Mouse (Mus musculus) neural tube, embryonic 13.5 days (tissue): ENCODE measurements around the gene Lclat1. TPM values are rescaled to one million over a fixed set of nuclear protein-coding genes. Genes with fewer than 3 reads are reported as not detected.

Experiments
- ATAC-seq: fragments of 200-750 bp; cut with Nextera tagmentation; 2 replicates; pipeline ENCODE4 v1.8.0; 2017; ENCODE audit warnings: low read depth, mild to moderate bottlenecking, moderate TSS enrichment, moderate library complexity
- H3K27ac ChIP-seq: fragments of 300-500 bp; sonication (generic); replicated peaks from 2 replicates; pipeline ENCODE4 v1.5.1; 2015; ENCODE audit warnings: moderate library complexity, mild to moderate bottlenecking, inconsistent platforms
- H3K27me3 ChIP-seq: fragments of 300-500 bp; sonication (generic); 2 replicates; pipeline ENCODE4 v1.6.1; 2015; ENCODE audit warnings: mild to moderate bottlenecking, inconsistent platforms
- H3K36me3 ChIP-seq: fragments of 300-500 bp; sonication (generic); 2 replicates; pipeline ENCODE4 v1.6.1; 2015; ENCODE audit warnings: mild to moderate bottlenecking, inconsistent platforms
- H3K4me1 ChIP-seq: fragments of 300-500 bp; sonication (generic); replicated peaks from 2 replicates; pipeline ENCODE4 v1.6.1; 2015; ENCODE audit warnings: inconsistent platforms
- H3K4me2 ChIP-seq: fragments of 300-500 bp; sonication (generic); 2 replicates; pipeline ENCODE4 v1.6.1; 2015; ENCODE audit warnings: inconsistent platforms, mild to moderate bottlenecking, moderate library complexity
- H3K4me3 ChIP-seq: fragments of 300-500 bp; sonication (generic); 2 replicates; pipeline ENCODE4 v1.5.1; 2015; ENCODE audit warnings: mild to moderate bottlenecking, inconsistent platforms
- H3K9ac ChIP-seq: fragments of 300-500 bp; sonication (generic); 2 replicates; pipeline ENCODE4 v1.6.1; 2015; ENCODE audit warnings: moderate library complexity, mild to moderate bottlenecking, inconsistent platforms
- H3K9me3 ChIP-seq: fragments of 300-500 bp; sonication (generic); 2 replicates; pipeline ENCODE4 v1.6.1; 2016; ENCODE audit warnings: inconsistent platforms
- WGBS: fragments of 180-500 bp; shearing (Covaris S2); methylation state at CpG from one replicate; pipeline ENCODE4 v1.1.7; 2015; 5-methylcytosine and 5-hydroxymethylcytosine counted together
- polyA plus RNA-seq: library from polyadenylated mRNA; unstranded; fragments of >200 nt; fragmentation: Nextera tagmentation; extraction: Ambion mirVana; gene quantifications from 2 replicates; pipeline ENCODE4 v1.2.1, GENCODE M21; 2015

The Lclat1 gene
- polyA plus RNA-seq, 1 experiment from 2014 or later = 10.9 TPM

DNA sequence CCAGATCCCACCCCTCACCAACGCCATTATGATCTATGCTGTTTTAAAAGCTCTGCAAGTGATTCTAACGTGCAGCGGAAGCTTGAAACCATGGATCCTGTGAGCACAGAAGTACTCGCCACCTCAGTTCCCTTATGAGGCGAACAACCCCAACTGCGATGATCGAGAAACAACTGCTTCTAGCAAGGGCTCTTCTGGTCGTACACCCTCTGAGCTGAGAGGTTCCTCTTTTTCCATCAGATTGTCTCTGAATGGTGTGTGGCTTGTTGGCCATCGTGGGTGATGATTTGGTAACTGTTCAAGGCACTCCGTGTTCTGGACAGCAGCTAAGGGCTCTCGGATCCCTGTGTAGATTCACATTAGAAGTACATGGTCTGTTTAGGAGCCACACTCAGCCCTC lies 12.7 kb upstream of the Lclat1 start:
- Histone ChIP-seq H3K4me1 (no peaks in the 10 kb centered on the region), H3K4me2 (no peak overlapping the region), H3K36me3 (no peaks in the 10 kb centered on the region), H3K4me3 (no peak overlapping the region), H3K27ac (0 out of 2 replicates have a peak overlapping the region, but pooled peaks have one; percentile 24), H3K9me3 (no peaks in the 10 kb centered on the region), H3K9ac (no peak overlapping the region), H3K27me3 (no peaks in the 10 kb centered on the region)
- ATAC-seq = no peak
- WGBS = 81% methylated on average over 11 of the region's 11 CpGs

DNA sequence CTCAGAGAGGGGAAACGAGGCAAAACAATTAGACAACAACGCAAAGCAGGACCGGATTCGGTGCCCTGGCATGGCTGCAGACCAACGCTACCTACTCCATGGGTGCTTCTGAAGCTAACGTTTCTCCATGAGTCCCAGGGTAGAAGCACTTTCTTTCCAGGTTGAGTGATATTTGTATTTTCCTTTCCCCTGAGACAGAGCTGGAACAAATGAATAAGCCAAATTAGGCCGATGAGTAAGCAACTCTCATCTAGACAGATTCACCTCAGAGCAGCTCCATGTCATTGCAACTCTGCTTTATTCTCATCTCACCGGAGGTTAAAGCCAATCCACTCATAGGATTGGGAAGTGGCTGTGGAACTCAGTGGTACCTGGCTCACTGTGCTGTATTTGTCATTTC lies 12.2 kb upstream of the Lclat1 start:
- ATAC-seq = no peak
- Histone ChIP-seq H3K27me3 (no peaks in the 10 kb centered on the region), H3K4me2 (no peak overlapping the region), H3K4me1 (no peaks in the 10 kb centered on the region), H3K27ac (0 out of 2 replicates have a peak overlapping the region, but pooled peaks have one; percentile 24), H3K9ac (no peak overlapping the region), H3K4me3 (no peak overlapping the region), H3K36me3 (no peaks in the 10 kb centered on the region), H3K9me3 (no peaks in the 10 kb centered on the region)
- 89% methylated on average over 8 of the region's 8 CpGs for WGBS

GRCm38 (mm10) chr17:73096484-73096883 lies 11.3 kb upstream of the Lclat1 start:
- no peak overlapping the region for H3K4me3 ChIP-seq
- WGBS = 39% methylated on average over 5 of the region's 5 CpGs
- ATAC-seq = no peak
- H3K4me2 ChIP-seq = no peak overlapping the region
- H3K4me1 ChIP-seq = no peaks in the 10 kb centered on the region
- H3K36me3 ChIP-seq = no peaks in the 10 kb centered on the region
- H3K27ac ChIP-seq = no peak overlapping the region
- no peaks in the 10 kb centered on the region for H3K9me3 ChIP-seq
- no peak overlapping the region for H3K9ac ChIP-seq
- no peaks in the 10 kb centered on the region for H3K27me3 ChIP-seq

DNA sequence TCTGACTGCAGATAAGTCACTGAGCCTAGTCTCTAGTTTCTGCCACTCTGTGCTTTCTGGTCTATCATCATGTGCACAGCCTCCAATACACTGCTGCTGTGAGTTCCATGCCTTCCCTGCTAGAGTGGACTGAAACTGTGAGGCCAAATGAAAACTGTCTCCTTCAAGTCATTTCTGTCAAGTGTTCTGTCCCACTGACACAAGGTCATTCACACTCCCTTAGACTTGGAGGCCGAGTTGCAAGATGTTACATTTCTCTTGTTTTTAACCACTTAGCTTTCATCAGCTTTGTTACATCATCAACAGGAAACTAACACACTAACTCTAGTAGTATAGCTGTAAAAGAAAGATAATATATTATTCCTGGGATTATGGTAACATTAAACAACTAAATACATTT lies 9.1 kb upstream of the Lclat1 start:
- no peaks in the 10 kb centered on the region for H3K9me3 ChIP-seq
- no peak for ATAC-seq
- no peaks in the 10 kb centered on the region for H3K36me3 ChIP-seq
- no peak overlapping the region for H3K9ac ChIP-seq
- H3K27me3 ChIP-seq = no peaks in the 10 kb centered on the region
- H3K4me2 ChIP-seq = no peak overlapping the region
- H3K4me3 ChIP-seq = no peak overlapping the region
- H3K27ac ChIP-seq = no peak overlapping the region
- H3K4me1 ChIP-seq = no peaks in the 10 kb centered on the region
- WGBS = 83% methylated on average over 1 of the region's 1 CpGs

GRCm38 (mm10) chr17:73100396-73100795 lies 7.4 kb upstream of the Lclat1 start:
- 94% methylated on average over 5 of the region's 5 CpGs for WGBS
- no peak overlapping the region for H3K4me2 ChIP-seq
- no peaks in the 10 kb centered on the region for H3K36me3 ChIP-seq
- H3K4me1 ChIP-seq = no peaks in the 10 kb centered on the region
- H3K27me3 ChIP-seq = no peaks in the 10 kb centered on the region; the same call in 1 of the 2 replicates
- no peak overlapping the region for H3K4me3 ChIP-seq
- no peak overlapping the region for H3K27ac ChIP-seq
- no peak for ATAC-seq
- no peak overlapping the region for H3K9ac ChIP-seq
- no peaks in the 10 kb centered on the region for H3K9me3 ChIP-seq

DNA sequence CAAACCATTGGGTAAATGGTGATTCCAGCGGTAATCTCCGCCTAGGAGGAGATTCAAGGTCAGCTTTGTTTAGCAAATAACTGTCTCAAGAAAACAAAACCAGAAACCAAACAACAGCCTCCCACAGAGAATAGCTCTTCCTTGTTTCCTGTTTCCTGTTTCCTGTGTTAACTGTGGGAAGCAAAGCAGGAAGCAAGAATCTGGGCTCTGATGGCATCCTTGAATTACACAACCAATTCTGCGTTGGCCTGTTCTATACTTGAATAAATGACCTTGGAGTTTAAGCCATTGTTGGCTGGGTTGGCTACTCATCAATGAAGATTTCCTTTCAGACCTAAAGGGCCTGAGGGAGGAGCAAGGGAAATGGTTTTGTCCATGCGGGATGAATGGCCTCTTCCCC lies 5.2 kb upstream of the Lclat1 start:
- Histone ChIP-seq H3K27me3 (no peaks in the 10 kb centered on the region; the same call in 1 of the 2 replicates), H3K4me2 (no peak overlapping the region), H3K9me3 (no peaks in the 10 kb centered on the region), H3K27ac (no peak overlapping the region), H3K36me3 (no peaks in the 10 kb centered on the region), H3K4me1 (0 out of 2 replicates have a peak, but pooled peaks cover 3% of the 10 kb centered on the region), H3K4me3 (no peak overlapping the region), H3K9ac (no peak overlapping the region)
- 85% methylated on average over 4 of the region's 4 CpGs for WGBS
- no peak for ATAC-seq

DNA sequence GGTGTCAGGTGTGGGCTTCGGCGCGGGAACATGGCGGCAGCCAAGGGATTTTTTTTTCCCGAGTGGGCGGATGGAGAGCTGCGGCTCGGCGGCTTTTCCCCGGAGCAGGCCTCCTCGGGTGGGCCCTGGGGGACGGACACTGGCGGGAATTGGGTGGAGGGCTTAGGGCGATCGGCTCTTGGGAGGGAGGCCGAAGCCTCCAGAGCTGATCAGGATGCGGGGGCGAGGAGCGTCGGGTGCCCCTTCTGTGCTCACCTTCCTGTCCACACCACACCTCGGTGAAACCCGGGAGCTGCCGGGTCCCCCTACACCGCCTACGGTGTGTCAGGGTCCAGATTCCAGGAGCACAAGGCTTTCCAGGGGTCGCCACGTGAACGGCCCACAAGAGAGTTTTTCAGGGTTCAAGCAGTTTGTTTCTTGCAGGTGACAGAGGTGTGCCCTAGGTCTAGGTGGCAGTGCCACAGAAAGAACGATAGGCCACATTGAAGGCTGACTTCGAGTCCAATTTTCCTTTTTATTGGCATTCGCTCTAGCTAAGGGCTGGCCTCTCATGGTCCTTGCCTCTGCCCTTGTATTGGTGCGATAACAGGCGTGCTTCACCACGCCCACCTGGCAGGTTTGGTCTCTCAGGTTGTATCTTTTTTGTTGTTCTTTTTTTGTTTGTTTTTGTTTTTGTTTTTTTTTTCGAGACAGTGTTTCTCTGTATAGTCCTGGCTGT lies 544 bp downstream of the Lclat1 start:
- H3K4me1 ChIP-seq = peaks cover 16% of the 10 kb centered on the region
- H3K36me3 ChIP-seq = no peaks in the 10 kb centered on the region
- H3K27ac ChIP-seq = peak overlapping the region; percentile 76
- peak overlapping the region; percentile 96 for H3K4me2 ChIP-seq
- H3K9me3 ChIP-seq = no peaks in the 10 kb centered on the region
- H3K27me3 ChIP-seq = no peaks in the 10 kb centered on the region; the same call in 1 of the 2 replicates
- peak overlapping the region; percentile 91 for H3K4me3 ChIP-seq
- WGBS = 5% methylated on average over 35 of the region's 35 CpGs
- ATAC-seq = peak; percentile 84
- peak overlapping the region; percentile 94 for H3K9ac ChIP-seq

- Histone ChIP-seq H3K4me1 (peaks cover 16% of the 10 kb centered on the region), H3K27me3 (no peaks in the 10 kb centered on the region; the same call in 1 of the 2 replicates), H3K27ac (no peak overlapping the region), H3K4me3 (peak overlapping the region; percentile 91), H3K36me3 (no peaks in the 10 kb centered on the region), H3K4me2 (peak overlapping the region; percentile 96), H3K9ac (peak overlapping the region; percentile 94), H3K9me3 (no peaks in the 10 kb centered on the region)
- 84% methylated on average over 7 of the region's 7 CpGs for WGBS
- ATAC-seq = no peak
Measured at GRCm38 (mm10) chr17:73108888-73109259, 1.1 kb downstream of the Lclat1 start.

DNA sequence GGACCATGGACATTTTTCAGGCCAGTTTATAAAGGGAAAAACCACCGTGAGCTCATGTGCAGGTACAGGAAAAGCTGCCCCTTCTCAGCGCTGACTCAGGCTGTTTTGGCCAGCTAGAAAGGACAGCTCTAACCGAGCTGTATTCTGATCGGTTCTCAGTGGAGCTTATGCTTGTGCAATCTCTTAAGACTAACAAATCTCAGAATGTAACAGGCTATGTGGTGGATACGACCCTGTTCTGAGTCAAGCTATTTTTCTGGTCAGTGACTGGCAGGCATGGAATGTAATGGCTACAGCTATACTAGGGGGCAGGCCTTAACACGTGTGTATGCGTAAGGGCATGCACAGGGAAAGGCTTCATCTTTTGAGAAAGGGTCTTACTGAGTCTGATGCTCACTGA lies 4.3 kb downstream of the Lclat1 start:
- Histone ChIP-seq H3K36me3 (no peaks in the 10 kb centered on the region), H3K27me3 (no peaks in the 10 kb centered on the region), H3K9ac (no peak overlapping the region), H3K4me2 (no peak overlapping the region), H3K4me3 (no peak overlapping the region), H3K27ac (no peak overlapping the region), H3K4me1 (peaks cover 16% of the 10 kb centered on the region), H3K9me3 (no peaks in the 10 kb centered on the region)
- WGBS = 74% methylated on average over 7 of the region's 7 CpGs
- no peak for ATAC-seq

DNA sequence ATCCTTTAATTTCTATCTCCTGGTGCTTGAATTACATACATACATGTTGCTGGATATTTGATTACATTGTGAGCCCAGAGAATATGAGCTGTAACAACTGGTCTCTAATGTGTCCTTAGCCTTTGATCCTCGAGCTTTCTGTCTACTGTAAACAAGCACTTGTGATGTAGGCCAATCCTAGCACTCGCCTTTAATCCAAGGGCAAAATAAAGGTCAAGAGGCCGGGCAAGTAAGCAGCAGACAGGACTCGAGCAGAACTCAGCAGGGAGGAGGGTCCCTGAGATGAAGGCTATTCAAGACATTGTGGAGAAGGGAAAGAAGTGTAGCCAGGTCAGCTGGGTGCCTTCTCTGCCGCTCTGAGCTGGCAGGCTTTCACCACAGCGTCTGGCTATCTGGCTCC lies 4.8 kb downstream of the Lclat1 start:
- no peaks in the 10 kb centered on the region for H3K27me3 ChIP-seq
- 23% methylated on average over 6 of the region's 6 CpGs for WGBS
- no peak overlapping the region for H3K4me3 ChIP-seq
- H3K4me1 ChIP-seq = peaks cover 13% of the 10 kb centered on the region
- ATAC-seq = no peak
- no peak overlapping the region for H3K9ac ChIP-seq
- H3K9me3 ChIP-seq = no peaks in the 10 kb centered on the region
- no peak overlapping the region for H3K4me2 ChIP-seq
- no peak overlapping the region for H3K27ac ChIP-seq
- no peaks in the 10 kb centered on the region for H3K36me3 ChIP-seq

DNA sequence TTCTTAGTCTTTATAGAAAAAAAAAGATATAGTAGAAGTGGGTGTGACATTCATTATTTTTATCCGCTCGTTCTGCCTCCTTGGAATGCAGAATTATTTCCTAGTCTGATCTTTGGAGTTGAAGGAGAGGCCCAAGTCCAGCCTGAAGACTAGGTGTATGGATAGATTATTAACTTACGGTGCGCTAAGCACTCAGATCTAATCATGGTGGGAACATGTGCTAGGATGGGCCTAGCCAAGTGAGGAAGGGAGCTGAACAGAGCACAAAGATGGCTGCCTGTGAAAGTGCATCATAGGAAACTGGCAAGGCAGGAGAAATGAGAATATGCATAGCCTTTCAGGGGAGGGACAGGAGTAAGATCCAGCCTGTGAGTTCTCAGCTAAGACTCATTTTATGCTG lies 5.4 kb downstream of the Lclat1 start:
- 97% methylated on average over 4 of the region's 4 CpGs for WGBS
- no peaks in the 10 kb centered on the region for H3K27me3 ChIP-seq
- H3K36me3 ChIP-seq = no peaks in the 10 kb centered on the region
- no peaks in the 10 kb centered on the region for H3K9me3 ChIP-seq
- no peak for ATAC-seq
- H3K4me1 ChIP-seq = peaks cover 13% of the 10 kb centered on the region
- no peak overlapping the region for H3K4me2 ChIP-seq
- no peak overlapping the region for H3K4me3 ChIP-seq
- H3K27ac ChIP-seq = no peak overlapping the region
- no peak overlapping the region for H3K9ac ChIP-seq

DNA sequence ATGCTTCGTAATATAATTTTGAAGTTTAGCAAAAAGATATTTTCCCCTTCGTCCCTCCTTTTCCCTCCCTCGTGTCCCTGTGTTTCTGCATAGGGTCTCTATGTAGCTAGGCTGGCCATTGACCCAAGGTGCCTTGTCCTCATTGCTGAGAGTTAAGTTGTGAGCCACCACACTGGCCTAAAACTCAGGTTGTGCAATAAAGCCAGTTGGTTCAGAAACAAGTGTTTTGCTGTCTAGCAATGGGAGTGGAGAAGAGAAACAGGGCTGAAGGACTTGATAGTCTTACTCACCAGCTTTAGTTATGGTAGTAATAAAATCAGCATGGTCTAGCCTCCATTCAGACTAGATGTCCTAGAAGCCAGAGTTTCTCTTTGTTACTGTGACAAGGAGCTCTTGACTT lies 10.3 kb downstream of the Lclat1 start:
- no peak overlapping the region for H3K4me2 ChIP-seq
- no peak overlapping the region for H3K4me3 ChIP-seq
- no peak for ATAC-seq
- H3K27ac ChIP-seq = no peak overlapping the region
- 89% methylated on average over 3 of the region's 3 CpGs for WGBS
- no peaks in the 10 kb centered on the region for H3K36me3 ChIP-seq
- no peaks in the 10 kb centered on the region for H3K27me3 ChIP-seq
- no peak overlapping the region for H3K9ac ChIP-seq
- H3K4me1 ChIP-seq = no peaks in the 10 kb centered on the region
- H3K9me3 ChIP-seq = no peaks in the 10 kb centered on the region

GRCm38 (mm10) chr17:73118702-73119101 lies 10.9 kb downstream of the Lclat1 start:
- no peak overlapping the region for H3K4me3 ChIP-seq
- no peaks in the 10 kb centered on the region for H3K9me3 ChIP-seq
- no peaks in the 10 kb centered on the region for H3K36me3 ChIP-seq
- H3K27me3 ChIP-seq = no peaks in the 10 kb centered on the region
- ATAC-seq = no peak
- no peak overlapping the region for H3K9ac ChIP-seq
- H3K4me2 ChIP-seq = no peak overlapping the region
- no peaks in the 10 kb centered on the region for H3K4me1 ChIP-seq
- 80% methylated on average over 4 of the region's 4 CpGs for WGBS
- H3K27ac ChIP-seq = no peak overlapping the region
